Mouse (Mus musculus) left cerebral cortex, postnatal 36 days (tissue): ENCODE results near the gene Map2k4. TPM values are rescaled to one million over a fixed set of nuclear protein-coding genes. Genes with fewer than 3 reads are reported as not detected.

Experiments used
- DNase-seq, 2 experiments: peaks; one replicate each; pipeline ENCODE4 v3.0.0; 2021 to 2022; ENCODE audit warnings: low spot score in 2 of 2, mixed read lengths in 1 of 2
- intact Hi-C: fragments of 180-260 bp; cut with DNase I; formaldehyde crosslinking; loops from one replicate; pipeline ENCODE4 v1.15.1; 2025
- total RNA-seq, 2 experiments: library from RNA; stranded (reverse); gene quantifications; 2 replicates each; pipeline ENCODE4 v1.2.3; 2021

Map2k4 gene
- 100 to 1,000 TPM; 181 to 189 TPM for total RNA-seq

DNA sequence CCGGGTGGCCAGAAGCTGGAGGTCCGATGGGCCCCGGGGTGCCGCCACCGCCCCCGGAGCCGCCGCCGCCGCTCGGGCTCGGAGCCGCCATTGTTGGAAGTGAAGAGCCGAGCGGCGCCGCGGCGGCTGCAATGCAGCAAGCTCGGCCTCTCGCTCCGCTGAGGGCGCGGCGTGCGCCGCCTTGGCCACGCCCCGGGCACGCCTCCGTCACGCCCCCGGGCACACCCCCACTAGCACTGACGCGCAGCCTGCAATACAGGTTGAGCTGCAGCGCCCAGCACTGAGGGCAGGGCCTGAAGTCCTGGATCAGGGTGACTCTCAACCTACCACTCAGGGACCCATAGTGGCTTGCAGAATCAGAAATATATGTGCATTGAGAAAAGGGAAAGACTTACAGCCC is at the start of gene Map2k4:
Map2k4 (minus strand) TSS at position 144 of the 400 bp plus-strand sequence.
- intact Hi-C loops: loop anchor here (5.0 kb wide), 1 partner anchor 71 kb away; no protein-coding TSS in a partner anchor
- DNase-seq: peak; percentile 90

GRCm38 (mm10) chr11:65824556-65824955 is 36.5 kb upstream of the Map2k4 start:
- DNase-seq: no peak
- intact Hi-C loops: loop anchor here (5.0 kb wide), 1 partner anchor 1073 kb away; no protein-coding TSS in a partner anchor

DNA sequence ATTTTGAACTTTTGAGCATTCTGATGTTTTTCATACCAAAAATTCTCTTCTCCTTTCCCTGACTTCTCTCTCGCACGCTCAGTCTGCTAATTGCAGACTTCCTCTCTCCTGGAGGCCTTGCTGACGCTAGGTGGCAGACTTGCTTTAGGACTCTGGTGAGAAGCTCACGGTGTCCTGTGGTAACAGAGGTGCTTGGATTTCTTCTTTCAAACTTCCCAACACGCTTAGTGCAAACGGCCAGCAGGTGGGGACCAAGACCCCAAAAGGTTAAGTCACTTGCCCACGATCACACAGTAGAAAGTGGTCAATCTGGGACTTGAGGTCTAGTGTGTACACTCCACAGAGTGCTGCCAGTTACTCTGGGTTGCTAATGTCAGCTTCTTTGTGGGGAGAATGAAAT is 32.8 kb upstream of the Map2k4 start:
- DNase-seq: peak; percentile 52 to 60
- intact Hi-C loops: loop anchor here (5.0 kb wide), 1 partner anchor 1076 kb away; no protein-coding TSS in a partner anchor

DNA sequence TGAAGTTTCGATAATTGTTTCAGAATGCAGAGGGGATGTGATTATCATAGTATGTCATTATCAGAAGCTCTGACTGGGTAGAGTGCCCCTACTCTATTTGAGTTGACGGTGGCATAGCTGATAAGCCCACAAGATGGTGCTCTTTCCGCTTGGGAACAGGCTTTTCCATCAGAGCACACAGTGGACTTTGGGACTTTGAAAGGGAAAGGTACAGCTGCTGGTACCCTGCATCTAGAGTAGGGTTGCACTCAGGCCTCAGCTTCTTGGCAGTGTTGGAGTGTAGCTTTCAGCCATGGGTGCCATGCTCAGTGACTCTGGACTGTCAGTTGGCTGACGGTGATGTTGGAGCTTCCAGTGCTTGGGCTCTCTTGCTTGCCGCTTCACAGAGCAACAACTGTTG is 32.2 kb upstream of the Map2k4 start:
- intact Hi-C loops: loop anchor here (5.0 kb wide), 1 partner anchor 1077 kb away; no protein-coding TSS in a partner anchor

GRCm38 (mm10) chr11:65818193-65818592 is 30.1 kb upstream of the Map2k4 start:
- no peak for DNase-seq
- intact Hi-C loops: loop anchor here (10.0 kb wide), 1 partner anchor 1167 kb away; no protein-coding TSS in a partner anchor

More for the DNA sequence above, 32.2 kb upstream of the Map2k4 start:
- no peak for DNase-seq

- no peak for DNase-seq
- intact Hi-C loops: loop anchor here (10.0 kb wide), 1 partner anchor 1169 kb away; no protein-coding TSS in a partner anchor
These were observed 28.1 kb upstream of the Map2k4 start for GRCm38 (mm10) chr11:65816237-65816636.

- intact Hi-C loops: loop anchor here (10.0 kb wide), 1 partner anchor 1170 kb away; no protein-coding TSS in a partner anchor
- DNase-seq: no peak
These were observed 26.3 kb upstream of the Map2k4 start for GRCm38 (mm10) chr11:65814381-65814780.

- DNase-seq: no peak
- intact Hi-C loops: loop anchor here (10.0 kb wide), 1 partner anchor 1173 kb away; no protein-coding TSS in a partner anchor
These were observed 24.0 kb upstream of the Map2k4 start for GRCm38 (mm10) chr11:65812088-65812487.

DNA sequence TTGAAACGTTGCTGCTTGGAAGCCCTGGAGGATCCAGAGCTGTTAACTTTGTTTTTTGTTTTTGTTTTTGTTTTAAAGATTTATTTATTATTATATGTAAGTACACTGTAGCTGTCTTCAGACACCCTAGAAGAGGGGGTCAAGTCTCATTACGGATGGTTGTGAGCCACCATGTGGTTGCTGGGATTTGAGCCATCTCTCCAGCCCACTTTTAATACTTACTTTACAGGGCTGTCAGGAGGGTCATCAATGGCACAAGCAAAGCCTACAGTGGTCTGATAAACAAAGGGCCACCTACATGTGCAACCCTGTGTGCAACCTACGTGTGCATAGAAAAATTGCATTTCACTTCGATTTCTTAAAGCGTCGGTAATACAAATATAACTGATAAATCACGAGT is 19.5 kb upstream of the Map2k4 start:
- intact Hi-C loops: no loop called here
- no peak for DNase-seq

GRCm38 (mm10) chr11:65806909-65807504 is 18.9 kb upstream of the Map2k4 start, which contains the start of gene Zkscan6:
Gene Zkscan6, plus strand, starts transcription at chr11:65807175.
- intact Hi-C loops: no loop called here
- peak; percentile 82 to 83 for DNase-seq

GRCm38 (mm10) chr11:65806321-65806904 is 18.3 kb upstream of the Map2k4 start:
- intact Hi-C loops: no loop called here
- peak in 1 of 2 experiments; percentile 27 for DNase-seq

DNA sequence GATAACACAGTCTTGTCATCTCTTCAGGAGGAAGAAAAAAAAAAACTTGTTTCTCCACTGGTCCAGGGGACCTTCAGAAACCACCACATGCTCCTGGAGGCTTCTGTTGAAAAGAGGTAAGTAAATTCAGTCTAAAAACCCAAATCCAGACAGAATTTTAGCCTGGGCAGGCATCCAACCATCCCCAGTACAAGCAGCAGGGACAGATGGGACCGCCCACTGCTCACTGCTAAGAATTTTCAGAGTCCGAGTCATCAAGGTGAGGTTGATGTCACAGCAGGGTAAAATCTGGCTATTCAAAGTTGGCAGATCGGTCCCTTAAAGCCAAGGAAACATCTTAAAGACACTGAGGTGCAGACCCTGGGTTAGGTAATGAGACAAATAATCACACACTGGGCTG is 13.8 kb upstream of the Map2k4 start:
- intact Hi-C loops: no loop called here
- DNase-seq: peak; percentile 83 to 84

- intact Hi-C loops: no loop called here
- no peak for DNase-seq
These were observed 7.8 kb upstream of the Map2k4 start for GRCm38 (mm10) chr11:65795896-65796295.

DNA sequence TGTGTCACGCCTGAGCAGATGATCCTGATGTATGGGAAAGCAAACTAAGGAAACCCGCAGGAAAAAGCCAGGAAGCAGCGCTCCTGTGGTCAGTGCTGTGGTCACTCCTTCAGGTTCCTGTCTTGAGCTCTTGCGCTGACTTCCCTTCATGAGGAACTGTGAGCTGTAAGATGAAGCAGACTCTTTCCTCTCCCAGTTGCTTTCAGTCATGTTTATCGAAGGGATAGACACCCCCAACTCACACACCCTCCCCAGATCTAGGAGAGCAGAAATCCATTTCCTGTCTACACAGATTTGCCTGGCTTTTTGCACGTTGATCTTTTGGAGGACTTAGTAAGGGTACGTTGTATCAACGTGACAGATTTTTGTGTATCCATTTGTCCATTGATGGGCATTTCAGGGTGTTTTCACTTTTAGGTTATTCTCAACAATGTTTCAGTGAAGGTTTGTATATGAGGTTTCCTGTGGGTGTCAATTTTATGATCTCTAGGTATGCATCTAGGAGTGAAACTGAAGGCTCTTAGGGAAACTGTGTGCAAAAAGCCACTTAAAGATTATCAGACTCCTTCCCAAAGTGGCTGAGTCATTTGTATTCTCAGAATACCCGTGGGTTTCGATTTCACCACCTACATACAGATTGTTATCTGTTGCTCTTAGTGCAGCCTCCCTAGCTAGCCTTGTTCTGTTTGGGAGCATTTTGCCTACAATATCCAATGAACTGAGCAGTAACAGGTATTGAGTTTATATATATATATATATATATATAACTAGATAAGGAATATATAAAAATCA is 6.5 kb upstream of the Map2k4 start:
- intact Hi-C loops: no loop called here
- no peak for DNase-seq

- DNase-seq: peak; percentile 34 to 65
- intact Hi-C loops: loop anchor here (5.0 kb wide), 1 partner anchor 70 kb away; no protein-coding TSS in a partner anchor
These were observed 511 bp downstream of the Map2k4 start for GRCm38 (mm10) chr11:65787421-65788151.

DNA sequence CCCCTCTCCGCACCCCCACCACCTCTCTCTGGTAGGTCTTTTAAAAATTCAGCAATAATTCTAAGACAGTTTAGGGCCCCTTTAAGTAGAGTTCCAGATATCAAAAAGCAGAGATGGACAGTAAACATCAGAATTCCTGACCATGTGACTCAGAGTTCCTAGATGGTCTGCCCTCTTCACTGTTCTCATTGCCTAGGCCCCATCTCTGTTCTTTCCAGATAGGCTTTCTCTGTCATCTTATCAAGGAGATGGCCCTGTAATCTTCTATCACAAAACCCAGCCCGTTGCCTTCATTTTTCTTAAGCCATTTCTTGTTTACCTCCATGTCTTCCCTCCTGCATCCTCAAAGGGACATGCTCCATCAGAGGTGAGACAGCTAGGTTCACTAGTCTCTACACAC is 1.9 kb downstream of the Map2k4 start:
- intact Hi-C loops: loop anchor here (5.0 kb wide), 1 partner anchor 69 kb away; no protein-coding TSS in a partner anchor
- no peak for DNase-seq

DNA sequence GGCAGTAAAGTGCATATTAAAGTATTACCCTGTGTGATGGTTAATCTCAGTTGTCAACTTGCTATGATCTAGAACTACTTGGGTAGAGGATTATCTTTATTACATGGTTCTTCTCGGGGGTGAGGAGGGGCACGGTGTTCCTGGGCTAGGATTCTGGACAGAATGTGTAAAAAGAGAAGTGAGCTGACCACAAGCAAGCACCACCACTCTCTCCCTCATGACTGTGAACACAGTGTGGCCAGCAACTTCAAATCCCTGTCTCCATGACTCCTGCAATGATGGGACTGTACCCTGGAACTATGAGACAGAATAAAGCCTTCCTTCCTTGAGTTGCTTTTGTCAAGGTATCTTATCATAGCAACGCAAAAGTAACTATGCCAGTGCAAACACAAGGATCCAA is 6.5 kb downstream of the Map2k4 start:
- intact Hi-C loops: no loop called here
- no peak for DNase-seq

- intact Hi-C loops: no loop called here
- DNase-seq: no peak
These were observed 8.5 kb downstream of the Map2k4 start for GRCm38 (mm10) chr11:65779578-65779977.

DNA sequence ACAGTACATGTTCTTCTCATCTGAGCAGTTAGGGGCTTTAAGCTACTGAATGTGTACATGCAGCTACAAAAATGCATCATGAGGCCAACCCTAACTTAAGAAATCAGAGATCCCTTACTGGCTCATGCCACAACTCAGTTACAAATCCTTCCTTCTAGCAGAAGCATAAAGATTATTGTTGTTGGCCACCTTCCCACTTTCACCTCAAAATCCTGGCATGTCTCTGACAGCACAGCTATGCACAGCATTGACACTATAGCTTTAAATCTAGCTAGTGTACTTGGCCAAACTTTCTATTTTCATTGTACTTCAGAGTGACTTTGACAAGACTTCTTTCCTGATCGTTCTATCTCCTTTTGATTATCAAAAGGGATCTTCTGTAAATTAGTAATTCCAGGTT is 9.0 kb downstream of the Map2k4 start:
- intact Hi-C loops: no loop called here
- DNase-seq: no peak
